Mouse (Mus musculus) bone marrow macrophage, adult 2 months (primary cell): ENCODE measurements around the gene Mast3.

ENCODE experiments used
- CTCF ChIP-seq: IDR thresholded peaks from 2 replicates; pipeline ENCODE4 v1.5.1; 2012; ENCODE audit warnings: low read depth, mild to moderate bottlenecking, low read length, moderate library complexity
- POLR2A ChIP-seq: IDR thresholded peaks from 2 replicates; pipeline ENCODE4 v1.6.1; 2012; ENCODE audit warnings: mild to moderate bottlenecking, low read depth, low read length, borderline replicate concordance

DNA sequence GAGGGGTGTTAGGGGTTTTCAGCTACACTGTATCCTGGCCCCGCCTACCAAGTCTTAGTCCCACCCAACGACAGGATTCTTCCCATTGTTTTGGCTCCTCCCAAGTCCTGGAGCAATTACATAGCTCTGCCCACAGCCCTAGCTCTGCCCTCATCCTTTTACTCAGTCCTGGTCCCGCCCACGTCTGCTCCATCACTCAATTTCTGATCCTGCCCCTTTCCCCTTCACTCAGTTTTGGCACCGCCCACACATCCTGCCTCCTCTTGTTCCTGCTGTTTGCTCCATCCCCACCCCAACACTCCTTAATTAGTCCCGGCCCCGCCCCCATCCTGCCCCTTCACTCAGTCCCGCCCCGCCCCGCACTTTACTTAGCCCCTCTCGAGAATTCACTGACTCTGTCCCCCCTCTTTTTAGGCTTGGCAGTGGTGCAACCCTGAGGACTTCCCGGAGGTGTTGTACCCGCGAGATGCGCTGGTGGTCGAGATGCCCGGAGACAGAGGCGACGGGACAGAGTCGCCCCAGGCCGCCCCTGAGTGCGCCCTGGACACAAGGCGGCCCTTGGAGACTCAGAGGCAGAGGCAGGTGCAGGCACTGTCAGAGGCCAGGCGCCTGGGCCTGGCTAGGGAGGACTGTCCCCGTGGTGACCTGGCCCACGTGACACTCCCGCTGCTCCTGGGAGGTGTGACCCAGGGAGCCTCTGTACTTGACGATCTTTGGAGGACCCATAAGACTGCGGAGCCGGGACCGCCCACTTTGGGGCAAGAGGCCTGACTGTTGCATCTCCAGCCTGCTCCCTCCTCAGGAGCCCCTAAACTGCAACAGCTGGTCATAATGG lies 15.5 kb upstream of the Mast3 start:
- no peak for TF ChIP-seq CTCF
- TF ChIP-seq POLR2A: no peak
